Mouse (Mus musculus): ENCODE measurements around the gene Ank3.
A peak's percentile ranks its signal among the peaks of the same experiment; 100 is the strongest.

The Ank3 gene

GRCm38 (mm10) chr10:69790606-69791005 is 392.0 kb downstream of the Ank3 start:
- no peak for DNase-seq

- no peak for DNase-seq
These were observed 393.4 kb downstream of the Ank3 start for GRCm38 (mm10) chr10:69791951-69792350.

GRCm38 (mm10) chr10:69792400-69792799 is 393.8 kb downstream of the Ank3 start:
- no peak for DNase-seq

- peak; percentile 58 for DNase-seq
These were observed 394.5 kb downstream of the Ank3 start for GRCm38 (mm10) chr10:69793079-69793478.

GRCm38 (mm10) chr10:69795656-69796055 is 397.1 kb downstream of the Ank3 start:
- no peak for DNase-seq

- peak; percentile 63 for DNase-seq
These were observed 397.9 kb downstream of the Ank3 start for GRCm38 (mm10) chr10:69796421-69796886.

GRCm38 (mm10) chr10:69803135-69803756 is 404.7 kb downstream of the Ank3 start:
- no peak for DNase-seq

GRCm38 (mm10) chr10:69804613-69805012 is 406.0 kb downstream of the Ank3 start:
- no peak for DNase-seq

GRCm38 (mm10) chr10:69810785-69811184 is 412.2 kb downstream of the Ank3 start:
- DNase-seq = no peak

- no peak for DNase-seq
These were observed 415.4 kb downstream of the Ank3 start for GRCm38 (mm10) chr10:69813823-69814522.

GRCm38 (mm10) chr10:69821245-69821644 is 422.7 kb downstream of the Ank3 start:
- no peak for DNase-seq

GRCm38 (mm10) chr10:69828770-69829169 is 430.2 kb downstream of the Ank3 start:
- DNase-seq = no peak

GRCm38 (mm10) chr10:69829236-69829635 is 430.7 kb downstream of the Ank3 start:
- no peak for DNase-seq

- no peak for DNase-seq
These were observed 433.0 kb downstream of the Ank3 start for GRCm38 (mm10) chr10:69831568-69831967.

- no peak for DNase-seq
These were observed 433.7 kb downstream of the Ank3 start for GRCm38 (mm10) chr10:69832241-69832640.

GRCm38 (mm10) chr10:69832822-69833221 is 434.2 kb downstream of the Ank3 start:
- no peak for DNase-seq

- DNase-seq = no peak
These were observed 436.1 kb downstream of the Ank3 start for GRCm38 (mm10) chr10:69834700-69835099.

- peak; percentile 53 for DNase-seq
These were observed 447.2 kb downstream of the Ank3 start for GRCm38 (mm10) chr10:69845749-69846148.

GRCm38 (mm10) chr10:69852366-69853091 is 454.0 kb downstream of the Ank3 start:
- DNase-seq = no peak

GRCm38 (mm10) chr10:69854587-69855185 is 456.1 kb downstream of the Ank3 start:
- no peak for DNase-seq

- DNase-seq = no peak
These were observed 459.4 kb downstream of the Ank3 start for GRCm38 (mm10) chr10:69858011-69858410.

- peak; percentile 39 for DNase-seq
These were observed 460.5 kb downstream of the Ank3 start for GRCm38 (mm10) chr10:69858897-69859605.
